Mouse (Mus musculus): ENCODE results near the gene Kctd17. TPM values are rescaled to one million over a fixed set of nuclear protein-coding genes. Genes with fewer than 3 reads are reported as not detected.

The Kctd17 gene
- polyA plus RNA-seq, 1 experiment from 2014 or later: 37.9 TPM

DNA sequence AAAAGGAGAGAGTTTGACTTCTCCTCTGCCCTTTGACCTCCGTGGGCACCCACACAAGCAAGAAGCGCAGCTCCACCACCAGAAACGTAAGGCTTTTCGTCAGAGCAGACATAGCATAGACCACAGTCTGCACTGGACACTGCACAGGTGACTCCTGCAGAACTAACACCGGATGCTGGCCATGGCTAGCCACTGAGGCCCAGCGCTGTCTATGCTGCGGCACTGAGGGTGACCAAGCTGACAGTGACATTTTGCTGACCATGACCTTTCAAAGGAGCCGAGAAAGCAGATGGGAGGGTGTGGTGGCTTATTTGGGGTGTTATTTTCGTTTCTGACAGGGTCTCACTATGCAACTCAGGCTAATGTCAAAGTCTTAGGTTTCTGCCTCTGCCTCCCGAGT lies 28.8 kb downstream of the Kctd17 start:
- H3K4me1 ChIP-seq (ENCODE audit: control insufficient read depth, insufficient read depth, low read length): no peaks in the 10 kb centered on the region
- H3K27me3 ChIP-seq (ENCODE audit: control insufficient read depth, insufficient read depth, low read length): no peaks in the 10 kb centered on the region
- no peak overlapping the region for H3K4me2 ChIP-seq (ENCODE audit: low read depth, severe bottlenecking)
- H3K27ac ChIP-seq (replicated peaks; ENCODE audit: low read depth, low read length): no peak overlapping the region
- H3K9ac ChIP-seq (ENCODE audit: low read length): no peak overlapping the region
- WGBS: 84% methylated on average over 10 of the region's 10 CpGs
- DNase-seq (ENCODE audit: low spot score) (no peak), ATAC-seq (ENCODE audit: insufficient number of reproducible peaks, low FRiP score, low TSS enrichment, low read depth) (no peak)
- H3K36me3 ChIP-seq (ENCODE audit: control insufficient read depth, insufficient read depth, low read length): no peaks in the 10 kb centered on the region
- no peaks in the 10 kb centered on the region for H3K9me3 ChIP-seq (ENCODE audit: control insufficient read depth, low read length)
- no peak overlapping the region for H3K4me3 ChIP-seq (ENCODE audit: low read depth, low read length)

DNA sequence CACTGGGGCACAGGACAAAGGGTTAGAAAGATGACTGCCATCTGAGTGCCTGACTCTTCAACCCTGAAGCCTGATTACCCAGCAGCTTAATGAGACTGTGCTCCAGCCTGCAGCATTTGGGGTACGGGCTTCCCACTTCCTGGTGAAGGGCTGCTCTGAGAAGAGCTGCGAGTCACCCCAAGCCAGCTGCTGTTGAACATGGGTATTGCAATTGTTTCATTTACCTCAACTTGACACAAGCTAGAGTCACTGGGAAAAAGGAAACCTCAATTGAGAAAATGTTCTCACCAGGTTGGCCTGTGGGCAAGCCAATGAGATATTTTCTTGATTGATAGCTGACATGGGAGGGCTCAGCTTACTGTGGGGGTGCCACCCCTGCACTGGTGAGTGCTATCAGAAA lies 34.6 kb downstream of the Kctd17 start:
- Histone ChIP-seq H3K9me3 (ENCODE audit: control insufficient read depth, low read length) (no peaks in the 10 kb centered on the region), H3K4me1 (ENCODE audit: control insufficient read depth, insufficient read depth, low read length) (no peaks in the 10 kb centered on the region), H3K27me3 (ENCODE audit: control insufficient read depth, insufficient read depth, low read length) (no peaks in the 10 kb centered on the region), H3K4me2 (ENCODE audit: low read depth, severe bottlenecking) (no peak overlapping the region), H3K9ac (ENCODE audit: low read length) (no peak overlapping the region), H3K27ac (replicated peaks; ENCODE audit: low read depth, low read length) (no peak overlapping the region), H3K4me3 (ENCODE audit: low read depth, low read length) (no peak overlapping the region), H3K36me3 (ENCODE audit: control insufficient read depth, insufficient read depth, low read length) (no peaks in the 10 kb centered on the region)
- 64% methylated on average over 2 of the region's 2 CpGs for WGBS
- no peak for DNase-seq (ENCODE audit: low spot score)
- ATAC-seq (ENCODE audit: insufficient number of reproducible peaks, low FRiP score, low TSS enrichment, low read depth): no peak

DNA sequence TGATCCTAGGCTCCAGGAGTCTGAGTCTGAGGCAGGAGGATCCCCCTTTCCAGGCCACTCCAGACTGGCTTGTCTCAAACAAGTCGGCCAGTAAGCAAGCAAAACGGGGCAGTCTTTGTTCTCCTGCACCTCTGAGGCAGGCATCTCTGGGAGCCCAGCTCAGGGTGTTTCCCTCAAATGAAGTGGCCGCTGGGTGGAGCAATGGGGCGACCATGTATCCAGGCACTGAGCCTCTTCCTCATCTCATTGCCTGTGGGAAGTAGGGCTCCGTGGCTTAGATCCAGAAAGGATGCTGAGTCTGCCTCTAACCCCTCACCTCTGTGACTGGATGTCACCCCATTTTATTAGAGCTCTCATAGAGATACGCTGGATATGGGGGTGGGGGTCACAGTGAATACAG lies 38.4 kb downstream of the Kctd17 start:
- Histone ChIP-seq H3K4me2 (ENCODE audit: low read depth, severe bottlenecking) (no peak overlapping the region), H3K27ac (replicated peaks; ENCODE audit: low read depth, low read length) (no peak overlapping the region), H3K4me3 (ENCODE audit: low read depth, low read length) (no peak overlapping the region), H3K36me3 (ENCODE audit: control insufficient read depth, insufficient read depth, low read length) (no peaks in the 10 kb centered on the region), H3K9me3 (ENCODE audit: control insufficient read depth, low read length) (no peaks in the 10 kb centered on the region), H3K9ac (ENCODE audit: low read length) (no peak overlapping the region), H3K27me3 (ENCODE audit: control insufficient read depth, insufficient read depth, low read length) (no peaks in the 10 kb centered on the region), H3K4me1 (ENCODE audit: control insufficient read depth, insufficient read depth, low read length) (no peaks in the 10 kb centered on the region)
- ATAC-seq (ENCODE audit: insufficient number of reproducible peaks, low FRiP score, low TSS enrichment, low read depth): no peak
- WGBS: 42% methylated on average over 6 of the region's 6 CpGs
- no peak for DNase-seq (ENCODE audit: low spot score)

DNA sequence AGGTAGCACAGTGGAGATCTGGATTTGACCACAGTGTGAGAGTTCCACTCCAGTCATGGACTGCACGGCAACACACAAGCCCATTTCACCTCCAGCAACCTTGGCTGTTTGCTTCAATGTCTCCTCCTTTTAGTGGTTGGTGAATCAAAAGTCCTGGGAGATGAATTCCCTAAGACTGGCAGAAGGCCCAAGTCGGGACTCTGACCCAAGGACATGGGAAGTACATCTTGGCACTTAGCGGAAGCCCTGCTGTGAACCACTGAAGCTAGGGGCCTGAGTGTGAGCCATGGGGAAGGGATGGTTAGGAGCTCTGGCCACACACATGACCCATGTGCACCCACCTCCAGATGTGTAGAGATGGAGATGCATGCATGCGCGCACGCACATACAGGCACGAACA lies 39.2 kb downstream of the Kctd17 start:
- Histone ChIP-seq H3K9ac (ENCODE audit: low read length) (no peak overlapping the region), H3K27me3 (ENCODE audit: control insufficient read depth, insufficient read depth, low read length) (no peaks in the 10 kb centered on the region), H3K27ac (replicated peaks; ENCODE audit: low read depth, low read length) (no peak overlapping the region), H3K4me3 (ENCODE audit: low read depth, low read length) (no peak overlapping the region), H3K4me2 (ENCODE audit: low read depth, severe bottlenecking) (no peak overlapping the region), H3K36me3 (ENCODE audit: control insufficient read depth, insufficient read depth, low read length) (no peaks in the 10 kb centered on the region), H3K4me1 (ENCODE audit: control insufficient read depth, insufficient read depth, low read length) (no peaks in the 10 kb centered on the region), H3K9me3 (ENCODE audit: control insufficient read depth, low read length) (no peaks in the 10 kb centered on the region)
- WGBS: 96% methylated on average over 7 of the region's 7 CpGs
- ATAC-seq (ENCODE audit: insufficient number of reproducible peaks, low FRiP score, low TSS enrichment, low read depth) (no peak), DNase-seq (ENCODE audit: low spot score) (no peak)

DNA sequence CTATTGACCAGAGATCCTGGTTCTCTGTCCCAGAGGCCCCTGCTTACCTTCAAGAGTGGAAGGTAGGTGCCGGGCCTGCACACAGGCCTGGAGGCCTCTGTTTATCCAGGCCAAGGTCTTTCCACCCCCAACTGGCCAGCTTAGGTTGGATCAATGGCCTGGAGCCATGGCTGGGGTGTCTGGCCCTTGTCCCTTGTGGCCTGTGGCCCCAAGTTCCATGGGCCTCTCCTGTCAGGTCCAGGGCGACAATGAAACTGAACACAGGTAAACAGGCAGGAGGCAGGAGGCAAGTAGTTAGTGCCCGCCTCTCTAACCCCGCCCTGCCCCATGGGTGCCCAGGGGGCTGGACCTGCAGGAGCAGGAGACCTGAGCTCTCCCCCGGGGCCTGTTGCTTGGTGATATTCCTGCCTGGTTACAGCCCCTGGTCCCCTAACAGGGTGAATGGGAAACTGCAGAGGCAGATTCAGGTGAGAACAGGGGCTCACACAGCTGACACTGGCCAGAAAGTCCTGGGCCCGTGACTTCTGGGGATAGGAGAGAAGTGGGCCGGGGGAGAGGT lies 40.1 kb downstream of the Kctd17 start, which contains the start of gene Tmprss6:
Gene Tmprss6 (minus strand): TSS at position 256 of the 559 bp plus-strand sequence.
- 79% methylated on average over 7 of the region's 7 CpGs for WGBS
- H3K9me3 ChIP-seq (ENCODE audit: control insufficient read depth, low read length): no peaks in the 10 kb centered on the region
- no peaks in the 10 kb centered on the region for H3K4me1 ChIP-seq (ENCODE audit: control insufficient read depth, insufficient read depth, low read length)
- H3K4me3 ChIP-seq (ENCODE audit: low read depth, low read length): no peak within 1 kb of the TSS
- ATAC-seq (ENCODE audit: insufficient number of reproducible peaks, low FRiP score, low TSS enrichment, low read depth) (no peak), DNase-seq (ENCODE audit: low spot score) (no peak)
- H3K9ac ChIP-seq (ENCODE audit: low read length): no peak within 1 kb of the TSS
- no peak within 1 kb of the TSS for H3K4me2 ChIP-seq (ENCODE audit: low read depth, severe bottlenecking)
- H3K27ac ChIP-seq (replicated peaks; ENCODE audit: low read depth, low read length): no peak within 1 kb of the TSS
- H3K36me3 ChIP-seq (ENCODE audit: control insufficient read depth, insufficient read depth, low read length): no peaks in the 10 kb centered on the region
- H3K27me3 ChIP-seq (ENCODE audit: control insufficient read depth, insufficient read depth, low read length): no peaks in the 10 kb centered on the region

DNA sequence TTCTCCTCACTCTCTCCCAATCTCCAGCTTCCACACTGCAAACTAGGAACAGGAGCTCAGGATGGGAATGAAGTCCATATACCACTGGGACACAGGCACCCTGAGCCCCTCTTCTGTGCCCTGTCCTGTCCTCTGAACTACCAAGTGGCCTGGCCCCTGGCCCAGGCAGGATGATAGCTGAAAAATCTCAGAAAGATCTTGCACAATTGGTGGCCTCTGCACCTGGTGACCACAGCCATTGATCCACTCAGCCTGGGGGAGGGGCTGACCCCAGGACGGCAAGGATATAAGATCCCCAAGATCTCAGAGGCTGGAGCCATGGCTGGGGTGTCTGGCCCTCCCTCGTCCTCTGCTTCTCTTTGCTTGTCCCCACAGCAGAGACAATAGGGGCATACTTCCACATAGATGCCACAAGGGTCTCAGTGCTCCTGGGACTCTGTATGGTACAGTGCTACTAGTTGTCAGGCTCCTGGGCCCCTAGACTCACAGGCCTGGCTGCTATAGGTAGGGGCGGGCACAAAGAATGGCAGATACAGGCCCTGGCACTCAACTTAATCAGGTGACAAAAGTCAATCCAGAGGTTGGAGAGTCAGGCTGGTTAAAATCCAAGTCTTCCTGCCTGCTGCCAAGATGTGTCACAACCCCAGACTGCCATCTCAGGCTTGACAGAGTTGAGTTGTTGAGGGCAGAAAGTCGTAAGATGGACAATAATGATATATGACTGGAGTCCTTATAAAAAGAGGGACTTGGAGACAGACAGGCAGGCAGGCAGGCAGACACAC lies 42.3 kb downstream of the Kctd17 start:
- DNase-seq (ENCODE audit: low spot score) (no peak), ATAC-seq (ENCODE audit: insufficient number of reproducible peaks, low FRiP score, low TSS enrichment, low read depth) (no peak)
- whole genome bisulfite sequencing: 68% methylated on average over 4 of the region's 4 CpGs
- Histone ChIP-seq H3K27ac (replicated peaks; ENCODE audit: low read depth, low read length) (no peak overlapping the region), H3K9me3 (ENCODE audit: control insufficient read depth, low read length) (no peaks in the 10 kb centered on the region), H3K36me3 (ENCODE audit: control insufficient read depth, insufficient read depth, low read length) (no peaks in the 10 kb centered on the region), H3K9ac (ENCODE audit: low read length) (no peak overlapping the region), H3K4me3 (ENCODE audit: low read depth, low read length) (no peak overlapping the region), H3K4me2 (ENCODE audit: low read depth, severe bottlenecking) (no peak overlapping the region), H3K4me1 (ENCODE audit: control insufficient read depth, insufficient read depth, low read length) (no peaks in the 10 kb centered on the region), H3K27me3 (ENCODE audit: control insufficient read depth, insufficient read depth, low read length) (no peaks in the 10 kb centered on the region)

DNA sequence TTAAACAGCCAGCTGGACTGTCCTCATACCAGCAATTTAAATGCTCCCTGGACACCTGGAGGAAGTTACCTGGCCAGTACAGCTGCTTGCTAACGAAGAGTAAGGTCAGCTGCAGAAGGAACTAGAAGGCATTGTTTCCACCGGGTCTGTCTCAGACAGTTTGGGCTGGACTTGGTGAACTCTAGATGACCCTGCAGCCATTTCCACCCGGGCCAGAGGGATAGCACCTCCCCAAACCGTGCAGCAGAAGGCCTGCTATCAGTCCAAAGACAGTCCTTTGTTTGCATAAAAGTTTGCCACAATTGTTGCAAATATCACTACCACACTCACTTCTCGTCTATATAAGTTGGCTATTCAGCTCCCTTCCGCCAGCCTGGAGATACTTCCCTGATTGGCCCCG lies 43.5 kb downstream of the Kctd17 start:
- Histone ChIP-seq H3K4me1 (ENCODE audit: control insufficient read depth, insufficient read depth, low read length) (no peaks in the 10 kb centered on the region), H3K4me3 (ENCODE audit: low read depth, low read length) (no peak overlapping the region), H3K9ac (ENCODE audit: low read length) (no peak overlapping the region), H3K27ac (replicated peaks; ENCODE audit: low read depth, low read length) (no peak overlapping the region), H3K36me3 (ENCODE audit: control insufficient read depth, insufficient read depth, low read length) (no peaks in the 10 kb centered on the region), H3K4me2 (ENCODE audit: low read depth, severe bottlenecking) (no peak overlapping the region), H3K27me3 (ENCODE audit: control insufficient read depth, insufficient read depth, low read length) (no peaks in the 10 kb centered on the region), H3K9me3 (ENCODE audit: control insufficient read depth, low read length) (no peaks in the 10 kb centered on the region)
- 49% methylated on average over 7 of the region's 7 CpGs for WGBS
- ATAC-seq (ENCODE audit: insufficient number of reproducible peaks, low FRiP score, low TSS enrichment, low read depth) (no peak), DNase-seq (ENCODE audit: low spot score) (no peak)

DNA sequence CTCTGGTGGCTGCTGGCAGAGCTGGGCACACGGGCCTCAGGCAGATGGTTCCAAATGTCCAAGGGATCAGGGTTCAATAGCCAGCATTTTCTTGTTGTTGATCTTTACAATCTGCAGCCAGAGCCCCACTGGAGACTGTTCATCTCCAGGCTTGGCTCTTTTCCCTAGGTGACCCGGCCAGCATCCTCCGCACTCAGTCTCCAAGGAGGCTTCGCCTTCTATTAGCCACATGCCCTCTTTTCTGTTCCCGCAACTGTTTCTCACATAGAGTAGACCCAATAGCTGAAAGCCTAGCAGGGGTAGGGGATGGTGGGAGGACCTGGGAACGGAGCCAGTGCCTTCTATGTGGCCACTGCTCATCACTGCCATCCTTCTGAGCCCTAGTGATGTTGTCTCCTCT lies 45.1 kb downstream of the Kctd17 start:
- H3K4me3 ChIP-seq (ENCODE audit: low read depth, low read length): no peak overlapping the region
- H3K9ac ChIP-seq (ENCODE audit: low read length): no peak overlapping the region
- no peak overlapping the region for H3K4me2 ChIP-seq (ENCODE audit: low read depth, severe bottlenecking)
- no peak for ATAC-seq (ENCODE audit: insufficient number of reproducible peaks, low FRiP score, low TSS enrichment, low read depth)
- WGBS: 86% methylated on average over 6 of the region's 6 CpGs
- H3K9me3 ChIP-seq (ENCODE audit: control insufficient read depth, low read length): no peaks in the 10 kb centered on the region
- H3K4me1 ChIP-seq (ENCODE audit: control insufficient read depth, insufficient read depth, low read length): no peaks in the 10 kb centered on the region
- no peak for DNase-seq (ENCODE audit: low spot score)
- H3K27me3 ChIP-seq (ENCODE audit: control insufficient read depth, insufficient read depth, low read length): no peaks in the 10 kb centered on the region
- no peak overlapping the region for H3K27ac ChIP-seq (replicated peaks; ENCODE audit: low read depth, low read length)
- no peaks in the 10 kb centered on the region for H3K36me3 ChIP-seq (ENCODE audit: control insufficient read depth, insufficient read depth, low read length)

All from limb, embryonic 11.5 days (tissue).